Mouse (Mus musculus): Measurements from ENCODE around the gene Hbb-bt.

- TF ChIP-seq POLR2A (IDR thresholded peaks at IDR 0.05; ENCODE audit: borderline replicate concordance, insufficient read depth, low read length) (no peak), CTCF (IDR thresholded peaks at IDR 0.05; ENCODE audit: borderline replicate concordance, insufficient read depth, low read depth, low read length) (no peak)
Measured at GRCm38 (mm10) chr7:103771494-103771893, 42.3 kb downstream of the Hbb-bt start, which contains the start of gene Olfr69.
